Mouse (Mus musculus) forebrain, embryonic 13.5 days (tissue): ENCODE measurements at regions not wholly inside any gene's neighbourhood (a gene's known extent, or its start where the extent isn't known, plus 50 kb on each side); places are given as distances from the start of the nearest gene placed in this dataset.

Source experiments
- ATAC-seq: fragments of 200-750 bp; cut with Nextera tagmentation; 2 replicates; pipeline ENCODE4 v1.8.0; 2017
- H3K27ac ChIP-seq: fragments of 300-500 bp; sonication (generic); 2 replicates; pipeline ENCODE4 v1.5.1; 2015; ENCODE audit warnings: inconsistent platforms, mild to moderate bottlenecking, moderate library complexity
- H3K27me3 ChIP-seq: fragments of 300-500 bp; sonication (generic); 2 replicates; pipeline ENCODE4 v1.6.1; 2015; ENCODE audit warnings: mild to moderate bottlenecking, inconsistent platforms
- H3K36me3 ChIP-seq: fragments of 300-500 bp; sonication (generic); 2 replicates; pipeline ENCODE4 v1.6.1; 2015; ENCODE audit warnings: mild to moderate bottlenecking, inconsistent platforms; ENCODE audit not compliant: poor library complexity, severe bottlenecking
- H3K4me1 ChIP-seq: fragments of 300-500 bp; sonication (generic); 2 replicates; pipeline ENCODE4 v1.6.1; 2015; ENCODE audit warnings: inconsistent platforms
- H3K4me2 ChIP-seq: fragments of 300-500 bp; sonication (generic); 2 replicates; pipeline ENCODE4 v1.6.1; 2015; ENCODE audit warnings: inconsistent platforms, mild to moderate bottlenecking, moderate library complexity
- H3K4me3 ChIP-seq: fragments of 300-500 bp; sonication (generic); 2 replicates; pipeline ENCODE4 v1.5.1; 2015; ENCODE audit warnings: mild to moderate bottlenecking, inconsistent platforms
- H3K9ac ChIP-seq: fragments of 300-500 bp; sonication (generic); 2 replicates; pipeline ENCODE4 v1.6.1; 2015; ENCODE audit warnings: mild to moderate bottlenecking, inconsistent platforms
- H3K9me3 ChIP-seq: fragments of 300-500 bp; sonication (generic); replicated peaks from 2 replicates; pipeline ENCODE4 v1.6.1; 2016; ENCODE audit warnings: inconsistent platforms
- WGBS: fragments of 180-500 bp; shearing (Covaris S2); methylation state at CpG from one replicate; pipeline ENCODE4 v1.1.7; 2015; 5-methylcytosine and 5-hydroxymethylcytosine counted together

- no peak for ATAC-seq
- Histone ChIP-seq H3K4me3 (no peak overlapping the region), H3K9me3 (no peaks in the 10 kb centered on the region), H3K27ac (no peak overlapping the region), H3K36me3 (no peaks in the 10 kb centered on the region), H3K9ac (no peak overlapping the region), H3K4me2 (no peak overlapping the region), H3K4me1 (no peaks in the 10 kb centered on the region), H3K27me3 (no peaks in the 10 kb centered on the region)
- WGBS = 83% methylated on average over 2 of the region's 2 CpGs
Measured at GRCm38 (mm10) chr16:55168433-55168832, 129.4 kb downstream of the Zpld1 start.

- no peak for ATAC-seq
- no peaks in the 10 kb centered on the region for H3K9me3 ChIP-seq
- no peak overlapping the region for H3K9ac ChIP-seq
- no peaks in the 10 kb centered on the region for H3K4me1 ChIP-seq
- H3K27me3 ChIP-seq = no peaks in the 10 kb centered on the region
- H3K27ac ChIP-seq = no peak overlapping the region
- H3K36me3 ChIP-seq = no peaks in the 10 kb centered on the region
- no peak overlapping the region for H3K4me2 ChIP-seq
- WGBS = 65% methylated on average over 8 of the region's 8 CpGs
- H3K4me3 ChIP-seq = no peak overlapping the region
Measured at GRCm38 (mm10) chr16:55166181-55166848, 131.5 kb downstream of the Zpld1 start.

DNA sequence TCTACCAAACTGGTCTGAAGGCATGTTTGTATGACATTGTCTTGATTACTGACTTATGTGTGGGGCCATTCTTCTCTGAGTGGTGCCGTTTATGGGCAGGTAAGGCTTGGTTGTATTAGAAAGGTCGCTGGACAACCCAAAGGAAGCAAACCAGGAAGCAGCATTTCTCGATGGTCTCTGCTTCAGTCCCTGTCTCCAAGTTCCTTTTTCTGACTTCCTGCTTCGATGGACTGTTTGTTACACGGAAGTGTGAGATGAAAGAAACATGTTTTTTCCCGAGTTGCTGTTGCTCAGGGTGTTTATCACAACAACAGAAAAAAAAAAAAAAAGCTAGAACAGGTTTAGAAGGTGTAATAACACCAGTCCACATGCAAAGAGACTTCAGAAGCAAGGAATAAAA, 134.9 kb downstream of the Zpld1 start:
- H3K4me1 ChIP-seq = no peaks in the 10 kb centered on the region
- no peak for ATAC-seq
- no peaks in the 10 kb centered on the region for H3K27me3 ChIP-seq
- H3K36me3 ChIP-seq = no peaks in the 10 kb centered on the region
- H3K4me3 ChIP-seq = no peak overlapping the region
- no peaks in the 10 kb centered on the region for H3K9me3 ChIP-seq
- H3K4me2 ChIP-seq = no peak overlapping the region
- no peak overlapping the region for H3K9ac ChIP-seq
- WGBS = 80% methylated on average over 6 of the region's 6 CpGs
- no peak overlapping the region for H3K27ac ChIP-seq

DNA sequence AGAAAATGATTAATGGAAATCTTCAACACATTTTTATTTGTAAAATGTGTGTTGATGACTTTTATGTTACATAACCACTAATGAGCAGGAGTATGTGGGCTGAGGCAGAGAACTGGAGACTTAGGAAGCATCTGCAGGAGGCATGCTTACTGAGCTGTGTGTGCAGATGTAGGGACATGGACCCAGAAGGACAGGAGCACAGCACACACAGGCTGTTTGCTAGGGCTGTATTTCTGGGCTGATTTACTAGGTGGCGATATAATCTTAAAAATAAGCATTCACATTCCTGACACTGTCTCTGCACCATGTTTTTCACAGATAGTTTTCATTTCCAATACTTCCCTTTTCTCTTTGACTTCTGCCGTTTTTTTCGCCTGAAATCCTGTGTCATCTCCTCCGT, 146.1 kb downstream of the Zpld1 start:
- no peaks in the 10 kb centered on the region for H3K36me3 ChIP-seq
- ATAC-seq = peak; percentile 59
- H3K4me2 ChIP-seq = no peak overlapping the region
- H3K9me3 ChIP-seq = no peaks in the 10 kb centered on the region
- H3K27me3 ChIP-seq = no peaks in the 10 kb centered on the region
- no peaks in the 10 kb centered on the region for H3K4me1 ChIP-seq
- no peak overlapping the region for H3K27ac ChIP-seq
- H3K9ac ChIP-seq = no peak overlapping the region
- WGBS = 64% methylated on average over 4 of the region's 4 CpGs
- no peak overlapping the region for H3K4me3 ChIP-seq

GRCm38 (mm10) chr16:55142431-55143173, 155.2 kb downstream of the Zpld1 start:
- ATAC-seq = no peak
- Histone ChIP-seq H3K9ac (no peak overlapping the region), H3K27ac (no peak overlapping the region), H3K9me3 (no peaks in the 10 kb centered on the region), H3K27me3 (no peaks in the 10 kb centered on the region), H3K4me3 (no peak overlapping the region), H3K4me1 (no peaks in the 10 kb centered on the region), H3K4me2 (no peak overlapping the region), H3K36me3 (no peaks in the 10 kb centered on the region)
- 59% methylated on average over 6 of the region's 6 CpGs for WGBS

- Histone ChIP-seq H3K27me3 (no peaks in the 10 kb centered on the region), H3K27ac (no peak overlapping the region), H3K36me3 (no peaks in the 10 kb centered on the region), H3K9ac (no peak overlapping the region), H3K4me2 (no peak overlapping the region), H3K4me1 (no peaks in the 10 kb centered on the region), H3K9me3 (no peaks in the 10 kb centered on the region), H3K4me3 (no peak overlapping the region)
- no peak; the same call in 1 of the 2 replicates for ATAC-seq
Measured at GRCm38 (mm10) chr16:55134961-55135360, 162.8 kb downstream of the Zpld1 start.

- H3K4me2 ChIP-seq = no peak overlapping the region
- no peak for ATAC-seq
- no peaks in the 10 kb centered on the region for H3K9me3 ChIP-seq
- no peaks in the 10 kb centered on the region for H3K27me3 ChIP-seq
- no peak overlapping the region for H3K9ac ChIP-seq
- H3K27ac ChIP-seq = no peak overlapping the region
- no peaks in the 10 kb centered on the region for H3K4me1 ChIP-seq
- WGBS = 91% methylated on average over 1 of the region's 1 CpGs
- H3K36me3 ChIP-seq = no peaks in the 10 kb centered on the region
- H3K4me3 ChIP-seq = no peak overlapping the region
Measured at GRCm38 (mm10) chr16:55097651-55098050, 200.1 kb downstream of the Zpld1 start.

GRCm38 (mm10) chr16:55087461-55087860, 210.3 kb downstream of the Zpld1 start:
- H3K4me3 ChIP-seq = no peak overlapping the region
- H3K9me3 ChIP-seq = no peaks in the 10 kb centered on the region
- no peak for ATAC-seq
- no peak overlapping the region for H3K4me2 ChIP-seq
- no peak overlapping the region for H3K27ac ChIP-seq
- WGBS = 90% methylated on average over 1 of the region's 1 CpGs
- no peaks in the 10 kb centered on the region for H3K27me3 ChIP-seq
- no peak overlapping the region for H3K9ac ChIP-seq
- H3K4me1 ChIP-seq = no peaks in the 10 kb centered on the region
- H3K36me3 ChIP-seq = no peaks in the 10 kb centered on the region

DNA sequence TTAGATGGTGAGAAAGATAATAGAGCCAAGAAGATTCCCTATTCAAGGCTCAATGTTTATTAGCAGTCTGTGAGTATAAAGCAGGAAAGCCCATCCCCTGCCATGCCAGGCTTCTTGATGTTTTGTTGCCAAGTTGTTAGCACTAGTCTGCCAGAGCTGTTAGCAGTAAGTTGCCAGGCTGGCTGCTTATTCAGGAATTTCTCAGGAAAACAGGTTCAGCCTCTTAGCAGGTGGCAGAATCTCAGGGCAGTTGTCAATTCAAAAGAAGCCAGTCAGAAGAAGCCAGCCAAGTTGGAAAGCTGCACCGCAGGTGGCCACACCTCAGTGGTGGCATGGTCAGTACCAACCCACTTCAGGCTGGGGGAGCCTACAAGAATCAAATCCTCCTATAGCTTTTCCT, 221.6 kb downstream of the Zpld1 start:
- Histone ChIP-seq H3K27me3 (no peaks in the 10 kb centered on the region), H3K9ac (no peak overlapping the region), H3K27ac (no peak overlapping the region), H3K4me2 (no peak overlapping the region), H3K4me3 (no peak overlapping the region), H3K9me3 (no peaks in the 10 kb centered on the region), H3K4me1 (no peaks in the 10 kb centered on the region), H3K36me3 (no peaks in the 10 kb centered on the region)
- WGBS = 83% methylated on average over 1 of the region's 1 CpGs
- peak; percentile 50; the same call in 1 of the 2 replicates for ATAC-seq

GRCm38 (mm10) chr16:55039777-55040176, 258.0 kb downstream of the Zpld1 start:
- no peaks in the 10 kb centered on the region for H3K9me3 ChIP-seq
- H3K36me3 ChIP-seq = no peaks in the 10 kb centered on the region
- no peak overlapping the region for H3K4me2 ChIP-seq
- no peak overlapping the region for H3K27ac ChIP-seq
- H3K4me1 ChIP-seq = no peaks in the 10 kb centered on the region
- H3K9ac ChIP-seq = no peak overlapping the region
- ATAC-seq = no peak
- H3K27me3 ChIP-seq = no peaks in the 10 kb centered on the region
- WGBS = 91% methylated on average over 6 of the region's 6 CpGs
- H3K4me3 ChIP-seq = no peak overlapping the region

DNA sequence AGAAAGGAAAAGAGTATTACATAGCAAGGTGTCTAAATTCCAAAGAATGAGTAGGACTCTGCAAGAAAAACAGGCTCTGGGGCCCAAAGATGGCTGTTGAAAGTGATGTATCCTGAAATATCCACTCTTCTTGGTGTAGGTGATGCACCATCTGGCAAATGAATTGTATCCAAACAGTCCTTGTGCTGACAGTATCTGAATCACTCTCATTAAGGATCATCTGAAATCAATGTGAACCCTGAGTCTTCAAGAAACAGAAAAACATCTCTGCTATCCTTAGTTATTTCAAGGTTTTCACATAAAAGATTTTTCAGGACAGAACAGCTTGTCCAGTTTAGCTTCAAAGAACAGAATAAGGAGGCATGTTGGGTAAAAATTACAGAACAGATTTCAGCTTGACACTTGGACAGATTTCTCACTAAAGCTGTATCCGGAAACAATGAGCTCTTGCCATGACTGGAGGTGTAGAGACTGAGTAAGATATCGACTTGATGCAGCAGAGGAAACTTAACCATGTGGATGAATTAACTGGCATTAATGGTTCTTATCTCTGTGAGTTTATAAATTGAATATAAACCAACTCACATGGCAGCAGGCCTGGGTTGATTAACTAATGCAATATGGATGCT, 296.0 kb downstream of the Zpld1 start:
- Histone ChIP-seq H3K4me3 (no peak overlapping the region), H3K27ac (no peak overlapping the region), H3K27me3 (no peaks in the 10 kb centered on the region), H3K9ac (no peak overlapping the region), H3K4me1 (no peaks in the 10 kb centered on the region), H3K4me2 (no peak overlapping the region), H3K9me3 (no peaks in the 10 kb centered on the region), H3K36me3 (no peaks in the 10 kb centered on the region)
- WGBS = 86% methylated on average over 2 of the region's 2 CpGs
- ATAC-seq = no peak

- Histone ChIP-seq H3K9ac (no peak overlapping the region), H3K9me3 (no peaks in the 10 kb centered on the region), H3K4me3 (no peak overlapping the region), H3K4me2 (no peak overlapping the region), H3K36me3 (no peaks in the 10 kb centered on the region), H3K4me1 (no peaks in the 10 kb centered on the region), H3K27me3 (no peaks in the 10 kb centered on the region), H3K27ac (no peak overlapping the region)
- no peak for ATAC-seq
- 86% methylated on average over 4 of the region's 4 CpGs for WGBS
Measured at GRCm38 (mm10) chr16:54991595-54992240, 306.1 kb downstream of the Zpld1 start.
